Mouse (Mus musculus): ENCODE measurements around the gene Psmb4.
"Not testable (repeated sequence)": the region's sequence is repeated elsewhere in the genome, so short reads cannot be mapped to it uniquely, and the experiment has no call there.

The Psmb4 gene

DNA sequence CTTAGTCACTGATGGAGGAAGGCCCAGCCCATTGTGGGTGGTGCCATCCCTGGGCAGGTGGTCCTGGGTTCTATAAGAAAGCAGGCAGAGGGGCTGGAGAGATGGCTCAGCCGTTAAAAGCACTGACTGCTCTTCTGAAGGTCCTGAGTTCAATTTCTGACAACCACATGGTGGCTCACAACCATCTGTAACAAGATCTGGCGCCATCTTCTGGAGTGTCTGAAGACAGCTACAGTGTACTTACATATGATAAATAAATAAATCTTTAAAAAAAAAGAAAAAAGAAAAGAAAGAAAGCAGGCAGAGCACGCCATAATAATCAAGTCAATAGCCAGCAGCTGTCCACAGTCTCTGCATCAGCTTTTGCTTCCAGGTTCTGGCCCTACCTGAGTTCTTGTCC lies 18.0 kb upstream of the Psmb4 start:
- not testable (repeated sequence) for DNase-seq

DNA sequence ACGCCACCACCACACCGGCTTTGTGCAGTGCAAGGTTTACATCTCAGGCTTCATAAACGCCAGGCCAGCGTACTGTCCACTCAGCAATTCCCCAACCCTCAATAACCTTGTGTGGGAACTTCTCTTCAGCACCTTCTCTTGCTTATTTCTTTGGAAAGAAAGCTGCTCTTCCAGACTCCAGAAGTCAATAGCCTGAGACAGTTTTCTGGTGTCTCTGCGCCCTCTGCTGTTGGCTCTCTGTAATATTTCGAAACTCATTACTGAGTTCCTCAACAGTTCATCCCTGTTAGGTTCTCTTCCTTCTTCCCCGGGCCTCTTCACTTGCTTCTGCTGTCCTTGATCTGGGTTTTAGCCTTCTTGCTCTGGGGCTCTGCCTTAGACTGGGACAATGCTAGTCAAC lies 16.0 kb upstream of the Psmb4 start:
- DNase-seq, result peak; percentile 74

DNA sequence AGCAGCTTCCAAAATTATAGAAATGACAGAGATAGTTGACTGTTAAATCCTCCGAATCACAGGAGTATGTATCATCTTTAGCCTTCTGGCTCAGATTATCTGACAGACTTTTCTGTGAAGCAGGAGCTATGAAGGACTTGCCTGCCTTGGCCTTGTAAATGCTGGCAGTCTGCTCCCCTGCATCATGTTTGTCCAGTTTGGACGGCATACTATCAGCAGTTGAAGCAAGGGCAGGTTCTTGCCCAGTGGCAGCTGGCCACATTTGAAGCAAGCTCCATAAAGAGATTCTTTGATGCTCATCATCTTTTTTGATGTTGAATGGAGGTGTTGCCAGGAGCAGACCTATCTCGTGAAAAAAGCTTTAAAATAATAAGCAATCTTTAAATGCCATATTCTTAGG lies 7.3 kb upstream of the Psmb4 start:
- no peak for DNase-seq

DNA sequence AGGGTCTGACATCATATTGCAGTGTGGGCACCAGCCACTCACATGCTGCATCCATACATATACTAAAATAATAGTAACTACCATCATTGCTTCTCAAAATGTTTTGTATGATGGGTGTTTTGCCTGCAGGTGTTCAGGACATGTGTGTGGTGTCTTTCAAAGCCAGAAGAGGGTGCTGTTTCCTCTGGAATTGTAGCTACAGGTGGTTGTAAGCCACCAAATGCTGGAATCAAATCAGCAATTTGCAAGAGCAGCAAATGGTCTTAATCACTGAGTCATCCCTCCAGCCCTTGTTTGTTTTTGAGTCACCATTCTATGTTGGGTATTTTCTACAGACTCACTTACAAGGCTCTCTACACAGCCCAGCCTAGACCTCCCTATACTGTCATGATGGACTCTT lies 1.8 kb upstream of the Psmb4 start:
- DNase-seq, result peak; percentile 19

DNA sequence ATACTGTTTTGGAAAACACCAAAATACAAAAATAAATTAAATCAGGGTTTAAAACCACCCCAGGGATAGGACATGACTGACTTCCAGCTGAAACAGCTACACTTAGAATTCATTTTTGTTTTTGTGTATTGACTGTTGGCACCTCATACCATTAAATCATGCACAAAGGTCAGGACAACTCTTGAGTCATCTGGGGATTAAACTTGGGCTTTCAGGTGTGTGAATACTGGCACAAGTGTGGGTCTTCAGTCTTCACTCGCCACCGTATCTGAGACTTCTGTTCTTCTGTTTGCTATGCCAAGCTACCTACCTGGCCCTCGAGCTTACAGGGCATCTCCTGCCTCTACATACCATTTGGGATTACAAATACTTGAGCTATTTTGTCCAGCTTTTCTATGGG lies 4.2 kb downstream of the Psmb4 start:
- no peak for DNase-seq

DNA sequence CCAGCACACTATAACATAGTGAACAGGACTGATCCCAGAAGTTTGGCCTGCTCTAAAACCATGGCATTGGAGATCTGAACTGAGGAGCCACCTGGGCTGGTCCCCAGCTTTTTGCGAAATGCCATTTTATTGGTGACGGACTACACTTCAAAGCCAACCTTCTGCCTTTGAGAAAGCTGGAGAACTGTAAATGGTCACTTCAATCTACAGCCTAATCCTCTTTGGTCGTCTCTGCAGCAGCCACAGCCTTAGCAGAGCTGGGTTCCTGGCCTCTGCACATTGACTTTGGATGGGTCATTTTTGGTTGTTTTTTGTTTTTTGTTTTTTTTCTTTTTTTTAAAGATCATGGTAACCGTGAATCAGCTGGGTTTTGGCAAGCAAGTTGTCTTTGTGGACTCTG lies 4.9 kb downstream of the Psmb4 start:
- DNase-seq, result no peak

DNA sequence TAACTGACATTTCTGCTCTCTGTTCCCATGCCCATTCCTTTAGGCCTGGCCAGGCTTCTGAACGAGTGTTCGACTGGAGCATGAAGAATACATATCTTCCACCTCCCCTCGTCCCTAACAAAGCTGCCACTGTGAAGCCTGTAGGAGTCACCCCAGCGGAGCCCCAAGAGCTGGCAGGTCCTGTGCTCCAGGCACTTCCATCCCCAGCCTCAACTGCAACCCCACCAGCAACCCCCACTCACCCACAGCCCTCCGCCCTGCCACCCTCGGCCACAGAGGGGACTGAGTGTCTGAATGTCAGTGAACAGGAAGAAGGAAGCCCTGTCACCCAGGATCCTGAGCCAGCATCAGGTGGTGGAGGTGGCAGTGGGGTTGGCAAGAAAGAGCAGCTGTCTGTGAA lies 8.1 kb downstream of the Psmb4 start:
- DNase-seq, result no peak

DNA sequence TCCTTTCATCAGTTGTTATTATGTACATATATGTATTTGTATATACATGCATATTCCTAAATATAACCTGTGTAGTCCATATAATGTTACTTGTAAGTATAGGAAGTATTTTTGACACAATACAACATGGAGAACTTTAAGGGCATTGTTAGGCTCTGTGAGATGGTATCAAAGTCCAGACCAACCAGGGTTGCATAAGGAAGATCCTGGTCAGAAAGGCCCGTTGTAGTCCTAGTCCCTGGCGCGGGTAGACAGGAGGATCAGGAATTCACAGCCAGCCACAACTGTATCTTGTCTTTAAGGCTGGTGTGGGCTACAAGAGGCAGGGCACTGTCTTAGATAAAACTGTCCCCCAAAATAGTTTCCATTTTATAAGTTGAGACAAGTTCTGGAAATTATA lies 17.8 kb downstream of the Psmb4 start:
- DNase-seq, result no peak

DNA sequence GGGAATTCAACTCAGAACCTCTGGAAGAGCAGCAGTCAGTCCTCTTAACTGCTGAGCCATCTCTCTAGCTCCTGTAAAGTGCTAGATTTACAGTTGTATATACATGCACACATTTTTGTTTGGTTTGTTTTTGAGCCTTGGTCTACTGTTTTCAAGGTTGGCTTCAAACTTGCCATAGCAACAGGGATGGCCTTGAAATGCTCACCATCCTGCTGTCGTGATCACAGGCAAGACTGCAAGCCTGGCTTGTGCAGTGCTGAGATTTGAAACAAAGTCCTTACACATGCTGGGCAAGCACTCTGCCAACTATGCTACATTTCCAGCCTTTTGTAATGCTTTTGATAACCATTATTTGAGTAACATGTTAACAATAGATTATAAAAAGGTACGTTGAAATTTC lies 27.3 kb downstream of the Psmb4 start:
- DNase-seq, result no peak

DNA sequence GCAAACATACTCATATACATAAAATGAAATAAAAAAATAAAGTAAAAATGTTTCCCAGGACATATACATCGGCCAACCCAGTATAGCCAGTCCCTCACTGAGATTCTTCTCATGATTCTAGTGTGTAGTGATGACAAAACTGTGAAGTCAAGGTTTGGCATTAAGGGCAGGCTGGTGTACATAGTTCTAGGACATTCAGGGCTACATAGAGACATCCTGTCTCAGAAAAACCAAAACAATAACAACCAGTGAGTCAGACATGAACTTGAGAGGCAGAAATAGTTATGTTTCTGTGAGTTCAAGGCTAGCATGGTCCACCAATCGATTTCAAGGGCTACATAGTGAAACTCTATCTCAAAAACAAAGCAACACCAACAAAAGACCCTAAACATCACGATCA lies 34.5 kb downstream of the Psmb4 start:
- DNase-seq, result no peak

DNA sequence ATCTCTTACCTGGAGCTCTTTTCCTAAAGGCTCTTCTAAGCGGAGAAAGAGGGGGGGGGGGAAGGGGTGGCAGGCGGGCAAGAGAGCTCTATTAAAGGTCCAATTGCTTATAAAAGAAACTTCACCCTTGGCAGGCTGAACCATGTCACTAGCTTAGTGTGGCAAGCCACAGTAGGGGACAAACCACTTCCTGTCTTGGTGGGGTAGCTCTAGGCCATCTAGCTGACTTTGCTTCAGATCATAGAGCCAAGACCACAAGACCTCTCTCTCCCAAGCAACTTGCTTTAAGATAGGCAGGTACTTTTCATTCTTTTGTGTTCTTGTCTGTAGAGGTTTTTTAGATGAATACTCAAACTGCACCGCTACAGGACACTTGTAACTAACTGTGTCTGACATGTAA lies 35.0 kb downstream of the Psmb4 start:
- peak; percentile 16 for DNase-seq

DNA sequence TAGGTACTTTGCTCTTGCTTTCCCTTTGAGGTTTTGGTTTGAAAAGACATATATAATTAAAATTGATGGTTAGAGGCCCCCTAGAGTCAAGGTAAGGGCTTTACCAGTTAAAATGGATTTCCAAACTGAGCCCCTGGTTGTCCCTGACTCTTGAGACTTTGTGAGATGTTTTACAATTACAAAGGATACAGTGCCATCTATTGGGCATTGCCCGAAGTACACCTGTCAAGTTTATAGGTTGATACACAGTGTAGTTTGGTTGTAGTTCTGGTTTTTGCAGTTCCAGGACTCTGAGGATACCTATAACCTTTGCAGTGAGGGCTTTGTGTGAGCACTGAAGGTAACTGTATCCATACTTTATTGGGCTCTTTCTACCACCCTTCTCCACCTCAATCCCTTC lies 37.4 kb downstream of the Psmb4 start:
- peak; percentile 90 for DNase-seq

DNA sequence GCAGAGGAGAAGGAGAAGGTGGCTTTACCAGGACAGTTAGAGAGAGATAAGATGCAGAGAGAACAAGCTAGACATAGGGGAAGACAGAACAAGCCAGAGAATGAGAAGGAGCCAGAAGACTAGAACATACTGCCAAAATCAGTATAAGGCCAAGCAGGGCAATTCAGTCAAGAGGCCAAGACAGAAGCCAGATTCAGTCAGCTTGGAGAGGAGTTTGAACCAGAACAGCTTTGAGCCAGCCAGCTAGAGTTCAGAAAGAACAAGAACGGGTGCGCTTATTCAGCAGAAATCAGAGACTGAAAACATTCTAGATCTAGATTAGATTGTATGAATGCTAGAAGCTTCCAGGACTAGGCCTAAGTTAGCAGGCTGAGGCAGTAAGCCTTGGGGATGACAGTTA lies 39.4 kb downstream of the Psmb4 start:
- no peak for DNase-seq

DNA sequence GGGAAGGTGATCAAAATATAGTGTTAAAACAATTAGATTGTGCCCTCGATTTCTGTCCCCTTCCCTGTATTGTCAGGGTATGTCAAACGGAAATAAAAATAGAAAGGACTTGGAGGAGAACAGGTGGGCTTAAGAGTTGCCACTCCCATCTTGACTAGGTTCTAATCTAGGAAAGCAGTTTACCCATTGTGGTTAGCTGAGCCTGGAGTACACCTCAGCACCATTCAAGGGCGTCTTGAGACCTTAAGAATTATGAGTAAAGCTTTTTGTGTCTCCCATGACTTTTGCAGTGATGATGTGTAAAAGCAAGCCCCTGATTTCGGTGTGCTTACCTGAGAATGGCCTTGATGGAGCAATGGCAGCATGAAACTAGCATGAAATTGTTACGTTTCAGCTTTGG lies 47.7 kb downstream of the Psmb4 start:
- DNase-seq, result no peak

DNA sequence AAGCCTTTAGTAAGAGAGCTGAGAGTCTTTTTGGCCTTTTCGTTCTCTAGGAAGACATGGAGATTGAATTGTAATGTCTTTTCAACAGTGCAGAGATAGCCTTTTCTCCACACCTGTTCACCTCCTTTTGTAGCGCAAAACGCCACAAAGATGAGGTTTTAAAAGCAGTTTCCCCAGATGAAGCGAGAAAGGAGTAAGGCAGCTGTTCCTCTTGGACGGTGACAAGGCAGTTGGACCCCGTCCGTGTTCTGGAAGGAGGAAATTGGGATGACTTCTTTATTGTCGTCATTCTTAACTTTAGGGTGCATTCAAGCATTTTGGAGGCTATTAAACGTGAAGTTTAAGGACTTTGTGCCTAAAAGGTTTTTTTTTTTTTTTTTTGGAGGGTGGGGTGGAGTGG lies 48.1 kb downstream of the Psmb4 start:
- peak; percentile 11 for DNase-seq

DNA sequence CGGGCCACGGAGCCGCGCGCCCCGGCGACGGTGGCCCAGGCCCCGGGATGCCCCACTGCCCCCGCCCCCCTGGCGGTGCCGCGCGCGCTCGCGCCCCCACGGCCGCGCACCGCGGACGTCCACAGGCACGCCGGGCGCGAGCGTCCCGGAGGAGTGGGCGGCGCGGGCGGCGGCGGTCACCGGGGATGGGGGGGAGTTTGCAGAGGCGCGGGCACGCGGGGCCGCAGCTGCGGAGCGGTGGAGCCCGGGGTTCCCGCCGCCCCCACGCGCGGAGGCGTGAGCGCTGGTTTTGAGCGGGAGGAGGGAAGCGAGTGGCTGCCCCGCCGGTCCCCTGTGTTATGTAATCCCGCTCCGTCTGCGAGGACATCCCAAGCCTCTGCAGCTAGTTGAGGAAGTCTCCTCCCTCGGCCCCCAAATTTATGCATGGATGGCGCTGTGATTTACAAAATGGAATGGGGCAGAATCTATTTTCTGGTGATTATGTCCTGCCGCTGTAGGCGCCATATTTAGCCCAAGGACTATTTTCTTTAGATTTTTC lies 48.7 kb downstream of the Psmb4 start:
- peak; percentile 83 for DNase-seq

DNA sequence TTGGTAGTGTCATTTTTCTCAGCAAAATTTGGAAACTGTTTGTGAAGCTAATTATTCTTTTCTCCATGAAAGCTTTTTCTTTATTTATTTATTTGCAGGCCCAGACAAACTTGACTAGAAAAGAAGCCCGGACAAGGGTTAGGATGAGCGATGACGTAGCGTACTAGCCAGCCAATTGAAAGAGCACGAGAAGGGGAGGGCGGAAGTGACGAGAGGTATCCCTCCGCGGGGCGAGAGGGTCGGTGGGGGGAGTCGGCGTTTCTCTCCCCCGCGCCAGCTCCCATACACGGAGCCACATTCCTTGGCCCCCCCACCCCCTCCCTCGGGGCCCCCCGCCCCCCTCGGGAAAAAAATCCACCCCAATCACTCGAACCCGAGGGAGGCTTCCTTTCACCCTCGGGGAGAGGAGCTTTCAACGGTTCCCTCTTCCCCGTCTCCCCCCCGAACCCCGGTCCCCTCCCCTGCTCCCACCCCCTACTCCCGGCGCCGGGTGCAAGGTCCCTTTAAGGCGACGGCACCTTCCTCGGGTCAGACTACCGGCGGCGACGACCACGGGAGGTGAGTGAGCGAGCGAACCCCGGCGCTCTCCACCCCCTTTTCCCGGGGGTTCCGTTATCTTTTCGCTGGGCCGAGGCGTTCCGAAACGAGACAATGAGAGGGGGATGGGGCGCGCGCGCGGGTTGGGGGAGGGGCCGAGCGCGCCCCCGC lies 49.4 kb downstream of the Psmb4 start, which contains the start of gene Pogz:
Pogz (plus strand) TSS at position 385 of the 708 bp plus-strand sequence.
- DNase-seq, result peak; percentile 95

DNA sequence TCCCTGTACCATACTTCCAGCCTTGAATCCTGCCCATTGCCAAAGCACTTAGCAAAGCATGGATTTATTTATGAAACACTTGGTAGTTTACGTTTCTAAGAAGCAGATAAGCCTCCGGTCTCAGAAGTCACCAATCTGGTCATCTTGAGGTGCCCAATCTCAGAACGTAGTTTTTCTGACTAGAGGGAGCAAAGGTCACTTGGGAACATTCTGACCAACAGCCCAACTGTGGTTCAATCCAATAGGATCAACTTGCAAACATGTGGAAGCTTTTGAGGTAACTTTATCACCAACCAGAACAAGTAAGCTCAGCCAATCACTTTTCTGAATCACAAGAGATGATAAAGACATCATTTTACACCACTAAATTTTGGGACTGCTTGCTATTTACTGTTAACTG lies 51.4 kb downstream of the Psmb4 start:
- DNase-seq, result no peak

Measured in thymus, postnatal 4 days (tissue).